Mouse (Mus musculus): ENCODE results near the gene Mtnr1b. TPM values are rescaled to one million over a fixed set of nuclear protein-coding genes. Genes with fewer than 3 reads are reported as not detected.

Gene Mtnr1b
- polyA plus RNA-seq, 1 experiment from 2014 or later: not detected

DNA sequence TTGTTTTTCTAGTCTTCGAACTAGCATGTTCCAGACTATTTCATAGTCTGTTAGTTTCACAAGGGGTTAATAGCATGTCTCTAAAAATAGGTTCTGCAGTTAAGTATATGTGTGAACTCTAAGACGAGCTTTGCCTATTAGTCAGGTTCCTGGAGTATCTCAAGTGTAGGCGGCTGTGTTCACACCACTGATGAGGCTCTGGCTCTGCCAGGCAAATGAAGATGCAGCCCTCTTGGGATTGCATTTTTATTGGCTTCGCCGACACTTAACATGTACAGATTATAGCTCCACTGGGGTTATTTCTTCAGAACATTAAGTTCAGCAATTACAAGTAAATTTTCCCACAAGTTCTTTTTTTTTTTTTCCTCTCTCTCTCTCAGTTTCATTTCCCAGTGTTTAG lies 12.4 kb upstream of the Mtnr1b start:
- WGBS: 83% methylated on average over 5 of the region's 5 CpGs
- no peaks in the 10 kb centered on the region for H3K4me1 ChIP-seq (ENCODE audit: control insufficient read depth, insufficient read depth, low read length)
- no peak overlapping the region for H3K9ac ChIP-seq (ENCODE audit: low read length)
- no peaks in the 10 kb centered on the region for H3K36me3 ChIP-seq (ENCODE audit: control insufficient read depth, insufficient read depth, low read length)
- H3K4me2 ChIP-seq: no peak overlapping the region
- H3K27ac ChIP-seq (ENCODE audit: low read depth, low read length): no peak overlapping the region
- no peaks in the 10 kb centered on the region for H3K27me3 ChIP-seq (ENCODE audit: control insufficient read depth, insufficient read depth, low read length)
- ATAC-seq (ENCODE audit: low FRiP score) (no peak), DNase-seq (ENCODE audit: low spot score, missing footprints) (no peak)
- no peak overlapping the region for H3K4me3 ChIP-seq (ENCODE audit: low read depth, low read length)
- H3K9me3 ChIP-seq (ENCODE audit: control insufficient read depth, low read length): no peaks in the 10 kb centered on the region

DNA sequence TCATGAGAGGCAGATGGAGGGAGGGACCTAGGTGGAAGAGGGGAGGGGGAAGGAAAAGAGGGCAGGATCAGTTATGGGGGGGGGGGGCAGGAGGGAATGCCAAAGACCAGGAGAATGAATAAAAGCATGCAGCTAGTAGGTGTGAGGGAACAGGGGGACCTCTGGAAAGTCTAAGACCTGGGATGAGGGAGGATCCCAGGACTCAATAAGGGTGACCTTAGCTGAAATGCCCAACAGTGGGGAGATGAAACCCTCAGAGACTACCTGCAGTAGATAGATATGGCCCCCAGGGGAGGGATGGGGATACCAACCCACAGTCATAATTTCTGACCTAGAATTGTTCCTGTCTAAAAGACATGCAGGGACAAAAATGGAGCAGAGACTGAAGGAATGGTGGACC lies 6.4 kb upstream of the Mtnr1b start:
- no peak overlapping the region for H3K27ac ChIP-seq (ENCODE audit: low read depth, low read length)
- ATAC-seq (ENCODE audit: low FRiP score): peak; percentile 27; the same call in 1 of the 2 replicates

DNA sequence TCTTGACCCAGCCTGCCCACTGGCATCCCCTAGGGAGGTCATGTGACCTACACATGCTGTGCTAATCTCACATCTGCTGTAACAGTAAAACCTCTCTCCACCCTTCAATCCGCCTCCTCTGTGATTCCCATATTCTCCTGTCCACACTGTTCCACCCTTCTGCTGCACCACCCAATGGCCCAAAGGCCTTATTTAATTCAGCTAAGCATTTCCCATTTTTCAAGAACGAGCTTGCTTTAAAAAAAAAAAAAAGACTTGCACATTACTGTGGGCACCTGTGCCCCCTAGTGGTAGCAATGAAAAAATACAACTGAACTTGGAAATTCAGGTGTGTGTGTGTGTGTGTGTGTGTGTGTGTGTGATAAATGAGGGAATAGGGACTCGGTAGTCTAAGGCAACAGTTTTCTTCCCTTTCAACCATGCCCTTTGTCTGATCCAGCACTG lies 5.8 kb upstream of the Mtnr1b start:
- Histone ChIP-seq H3K36me3 (ENCODE audit: control insufficient read depth, insufficient read depth, low read length) (no peaks in the 10 kb centered on the region), H3K9ac (ENCODE audit: low read length) (no peak overlapping the region), H3K27ac (ENCODE audit: low read depth, low read length) (no peak overlapping the region), H3K4me1 (ENCODE audit: control insufficient read depth, insufficient read depth, low read length) (no peaks in the 10 kb centered on the region), H3K4me3 (ENCODE audit: low read depth, low read length) (no peak overlapping the region), H3K9me3 (ENCODE audit: control insufficient read depth, low read length) (no peaks in the 10 kb centered on the region), H3K27me3 (ENCODE audit: control insufficient read depth, insufficient read depth, low read length) (no peaks in the 10 kb centered on the region), H3K4me2 (no peak overlapping the region)
- ATAC-seq (ENCODE audit: low FRiP score) (peak; percentile 71), DNase-seq (ENCODE audit: low spot score, missing footprints) (peak; percentile 85)
- 40% methylated on average over 3 of the region's 3 CpGs for WGBS

More for the DNA sequence above, 6.4 kb upstream of the Mtnr1b start:
- Histone ChIP-seq H3K27me3 (ENCODE audit: control insufficient read depth, insufficient read depth, low read length) (no peaks in the 10 kb centered on the region), H3K4me1 (ENCODE audit: control insufficient read depth, insufficient read depth, low read length) (no peaks in the 10 kb centered on the region), H3K36me3 (ENCODE audit: control insufficient read depth, insufficient read depth, low read length) (no peaks in the 10 kb centered on the region), H3K4me3 (ENCODE audit: low read depth, low read length) (no peak overlapping the region), H3K9me3 (ENCODE audit: control insufficient read depth, low read length) (no peaks in the 10 kb centered on the region), H3K9ac (ENCODE audit: low read length) (no peak overlapping the region), H3K4me2 (no peak overlapping the region)
- DNase-seq (ENCODE audit: low spot score, missing footprints): no peak

DNA sequence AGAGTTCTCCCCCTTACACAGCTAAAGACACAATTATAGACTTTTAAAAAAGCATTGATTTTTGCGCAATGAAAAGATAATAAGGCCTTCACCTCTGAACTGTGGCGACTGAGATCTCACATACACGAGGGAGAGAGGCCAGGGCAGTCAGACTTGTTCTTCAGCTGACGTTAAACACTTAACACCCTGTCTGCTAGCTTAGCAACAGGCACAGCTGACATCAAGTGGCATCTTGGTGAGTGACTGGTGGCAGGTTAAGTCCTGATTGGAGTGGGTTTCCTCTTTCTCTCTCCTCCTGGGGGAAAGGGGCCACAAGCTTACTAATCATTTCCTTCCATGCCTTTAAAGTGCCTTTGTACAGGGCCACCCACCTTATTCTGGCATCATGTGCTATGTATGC lies 4.3 kb downstream of the Mtnr1b start:
- 78% methylated on average over 4 of the region's 4 CpGs for WGBS
- ATAC-seq (ENCODE audit: low FRiP score): no peak
- H3K27me3 ChIP-seq (ENCODE audit: control insufficient read depth, insufficient read depth, low read length): no peaks in the 10 kb centered on the region
- H3K36me3 ChIP-seq (ENCODE audit: control insufficient read depth, insufficient read depth, low read length): no peaks in the 10 kb centered on the region
- DNase-seq (ENCODE audit: low spot score, missing footprints): no peak
- H3K4me3 ChIP-seq (ENCODE audit: low read depth, low read length): no peak overlapping the region
- H3K27ac ChIP-seq (ENCODE audit: low read depth, low read length): no peak overlapping the region
- no peaks in the 10 kb centered on the region for H3K9me3 ChIP-seq (ENCODE audit: control insufficient read depth, low read length)
- H3K4me2 ChIP-seq: no peak overlapping the region
- no peaks in the 10 kb centered on the region for H3K4me1 ChIP-seq (ENCODE audit: control insufficient read depth, insufficient read depth, low read length)
- no peak overlapping the region for H3K9ac ChIP-seq (ENCODE audit: low read length)

DNA sequence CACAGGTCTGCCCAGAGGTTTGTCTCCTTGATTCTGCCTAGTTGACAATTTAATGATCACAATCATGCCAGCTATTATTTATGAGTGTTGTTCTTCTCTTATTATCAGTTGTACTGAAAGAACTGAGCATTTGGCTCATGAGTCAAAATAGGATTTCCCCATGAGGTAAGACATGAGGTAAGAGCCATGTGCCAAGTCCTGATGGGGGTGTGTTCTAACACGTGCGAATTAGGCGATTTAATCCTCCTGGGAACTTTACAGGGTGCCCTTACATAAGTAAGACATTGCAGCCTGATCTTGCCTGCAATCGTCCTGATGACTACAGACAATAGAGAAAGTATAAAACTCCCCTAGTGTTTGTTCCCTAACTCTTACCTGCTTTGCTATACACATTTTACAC lies 4.9 kb downstream of the Mtnr1b start:
- H3K27ac ChIP-seq (ENCODE audit: low read depth, low read length): no peak overlapping the region
- no peak overlapping the region for H3K9ac ChIP-seq (ENCODE audit: low read length)
- 65% methylated on average over 4 of the region's 4 CpGs for WGBS
- no peaks in the 10 kb centered on the region for H3K36me3 ChIP-seq (ENCODE audit: control insufficient read depth, insufficient read depth, low read length)
- H3K4me2 ChIP-seq: no peak overlapping the region
- ATAC-seq (ENCODE audit: low FRiP score): no peak
- H3K27me3 ChIP-seq (ENCODE audit: control insufficient read depth, insufficient read depth, low read length): no peaks in the 10 kb centered on the region
- H3K4me3 ChIP-seq (ENCODE audit: low read depth, low read length): no peak overlapping the region
- no peaks in the 10 kb centered on the region for H3K4me1 ChIP-seq (ENCODE audit: control insufficient read depth, insufficient read depth, low read length)
- no peaks in the 10 kb centered on the region for H3K9me3 ChIP-seq (ENCODE audit: control insufficient read depth, low read length)
- DNase-seq (ENCODE audit: low spot score, missing footprints): no peak

DNA sequence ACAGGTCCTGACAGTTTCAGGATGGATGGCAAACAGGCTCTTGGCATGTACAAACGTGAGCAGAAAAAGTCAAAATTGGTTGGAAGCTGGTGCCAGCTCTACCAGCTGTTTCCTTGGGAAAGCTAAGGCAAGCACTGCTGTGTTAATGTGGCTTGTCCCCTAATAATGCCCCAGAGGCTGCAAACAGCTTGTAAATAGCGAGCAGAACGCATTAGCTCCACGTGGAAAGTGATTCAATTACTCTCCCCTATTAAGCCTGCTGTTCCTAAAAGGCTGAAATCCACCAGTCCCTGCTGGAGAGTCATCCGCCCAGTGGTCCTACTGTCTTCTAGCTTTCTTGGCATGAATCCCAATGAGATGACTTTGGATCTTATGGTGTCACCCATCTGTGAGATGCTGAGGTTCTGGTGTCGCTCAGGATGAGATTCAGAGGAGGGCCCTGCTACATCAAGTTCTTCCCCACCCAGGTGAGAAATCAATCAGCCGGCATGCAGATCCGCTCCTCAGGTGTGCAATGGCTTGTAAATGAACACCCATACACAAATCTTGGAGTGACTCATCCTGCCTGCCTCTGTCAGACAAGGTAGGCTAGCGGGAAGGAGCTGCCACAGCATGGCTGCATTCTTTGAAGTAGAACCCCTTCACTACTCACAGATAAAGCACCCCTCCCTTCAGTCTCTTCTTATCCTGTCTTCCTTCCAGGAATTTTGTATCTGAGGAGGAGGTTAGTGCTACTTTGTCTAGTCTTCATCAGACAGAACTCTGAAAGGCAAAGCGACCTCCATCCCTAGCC lies 7.9 kb downstream of the Mtnr1b start:
- Histone ChIP-seq H3K4me3 (ENCODE audit: low read depth, low read length) (no peak overlapping the region), H3K27me3 (ENCODE audit: control insufficient read depth, insufficient read depth, low read length) (no peaks in the 10 kb centered on the region), H3K9me3 (ENCODE audit: control insufficient read depth, low read length) (no peaks in the 10 kb centered on the region), H3K36me3 (ENCODE audit: control insufficient read depth, insufficient read depth, low read length) (no peaks in the 10 kb centered on the region), H3K4me2 (no peak overlapping the region), H3K27ac (ENCODE audit: low read depth, low read length) (no peak overlapping the region), H3K4me1 (ENCODE audit: control insufficient read depth, insufficient read depth, low read length) (no peaks in the 10 kb centered on the region), H3K9ac (ENCODE audit: low read length) (no peak overlapping the region)
- DNase-seq (ENCODE audit: low spot score, missing footprints) (no peak), ATAC-seq (ENCODE audit: low FRiP score) (no peak)
- WGBS: 87% methylated on average over 10 of the region's 10 CpGs

DNA sequence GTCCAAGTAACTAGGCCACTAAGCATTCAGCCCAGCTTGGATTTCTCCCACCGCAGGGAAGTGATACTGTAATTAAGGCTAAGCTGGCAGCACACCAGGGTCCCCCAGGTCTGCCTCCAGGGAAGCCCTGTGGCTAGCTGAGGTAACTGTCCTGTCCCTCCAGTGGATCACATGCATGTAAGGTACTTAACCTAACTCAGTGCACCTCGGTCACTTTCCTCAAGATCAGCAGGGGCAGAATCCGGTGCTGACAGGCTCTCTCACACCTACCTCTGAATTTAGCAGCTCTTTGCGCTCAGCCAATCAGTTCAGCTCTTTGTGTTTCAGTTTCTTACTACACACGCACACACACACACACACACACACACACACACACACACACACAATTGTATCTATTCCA lies 13.0 kb downstream of the Mtnr1b start:
- Histone ChIP-seq H3K4me1 (ENCODE audit: control insufficient read depth, insufficient read depth, low read length) (no peaks in the 10 kb centered on the region), H3K27me3 (ENCODE audit: control insufficient read depth, insufficient read depth, low read length) (no peaks in the 10 kb centered on the region), H3K9me3 (ENCODE audit: control insufficient read depth, low read length) (no peaks in the 10 kb centered on the region), H3K36me3 (ENCODE audit: control insufficient read depth, insufficient read depth, low read length) (no peaks in the 10 kb centered on the region), H3K27ac (ENCODE audit: low read depth, low read length) (no peak overlapping the region), H3K4me2 (no peak overlapping the region), H3K4me3 (ENCODE audit: low read depth, low read length) (no peak overlapping the region), H3K9ac (ENCODE audit: low read length) (no peak overlapping the region)
- DNase-seq (ENCODE audit: low spot score, missing footprints) (no peak), ATAC-seq (ENCODE audit: low FRiP score) (no peak)
- 86% methylated on average over 5 of the region's 5 CpGs for WGBS

DNA sequence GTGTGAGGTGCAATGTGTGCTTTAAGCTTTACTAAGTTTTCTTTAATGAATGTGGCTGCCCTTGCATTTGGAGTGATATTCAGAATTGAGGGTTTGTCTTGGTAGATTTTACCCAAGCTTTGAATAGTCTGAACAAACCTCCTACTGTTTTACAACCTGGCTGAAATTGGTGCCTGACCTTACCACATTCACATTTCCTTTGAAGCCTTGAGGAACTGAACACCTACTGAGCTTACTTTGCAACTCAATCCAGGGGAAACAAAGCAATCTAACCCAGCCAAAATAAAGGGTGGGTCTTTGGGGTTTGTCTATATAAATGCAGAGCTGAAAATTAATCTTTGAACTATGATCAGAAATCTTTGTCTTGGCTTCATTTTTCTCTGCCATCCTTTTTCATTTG lies 23.6 kb downstream of the Mtnr1b start:
- H3K4me3 ChIP-seq (ENCODE audit: low read depth, low read length): no peak overlapping the region
- no peaks in the 10 kb centered on the region for H3K4me1 ChIP-seq (ENCODE audit: control insufficient read depth, insufficient read depth, low read length)
- no peaks in the 10 kb centered on the region for H3K27me3 ChIP-seq (ENCODE audit: control insufficient read depth, insufficient read depth, low read length)
- no peaks in the 10 kb centered on the region for H3K36me3 ChIP-seq (ENCODE audit: control insufficient read depth, insufficient read depth, low read length)
- ATAC-seq (ENCODE audit: low FRiP score): no peak
- no peak overlapping the region for H3K4me2 ChIP-seq
- no peaks in the 10 kb centered on the region for H3K9me3 ChIP-seq (ENCODE audit: control insufficient read depth, low read length)
- H3K27ac ChIP-seq (ENCODE audit: low read depth, low read length): no peak overlapping the region
- H3K9ac ChIP-seq (ENCODE audit: low read length): no peak overlapping the region
- no peak for DNase-seq (ENCODE audit: low spot score, missing footprints)

DNA sequence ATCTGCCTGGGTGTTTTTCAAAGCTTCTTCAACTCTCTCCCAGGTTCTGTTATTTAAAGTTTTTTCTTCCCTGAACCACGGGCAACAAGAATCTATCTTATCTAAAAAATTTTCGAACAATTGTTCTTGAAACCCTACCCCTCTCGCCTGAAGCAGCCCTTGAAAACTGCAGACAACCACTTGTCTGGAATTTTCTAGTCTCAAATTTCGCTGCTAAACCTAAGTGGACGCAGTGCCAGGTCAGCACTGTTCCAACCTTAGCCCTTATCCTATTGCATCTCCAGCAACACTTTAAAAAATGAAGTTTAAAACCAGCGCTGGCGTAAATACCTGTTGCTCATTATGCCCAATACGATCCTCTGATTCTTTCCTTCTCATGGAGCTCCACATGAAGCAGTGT lies 29.0 kb downstream of the Mtnr1b start:
- H3K36me3 ChIP-seq (ENCODE audit: control insufficient read depth, insufficient read depth, low read length): no peaks in the 10 kb centered on the region
- no peaks in the 10 kb centered on the region for H3K9me3 ChIP-seq (ENCODE audit: control insufficient read depth, low read length)
- H3K4me1 ChIP-seq (ENCODE audit: control insufficient read depth, insufficient read depth, low read length): no peaks in the 10 kb centered on the region
- no peak for ATAC-seq (ENCODE audit: low FRiP score)
- H3K27me3 ChIP-seq (ENCODE audit: control insufficient read depth, insufficient read depth, low read length): no peaks in the 10 kb centered on the region
- no peak overlapping the region for H3K4me2 ChIP-seq
- H3K9ac ChIP-seq (ENCODE audit: low read length): no peak overlapping the region
- DNase-seq (ENCODE audit: low spot score, missing footprints): no peak
- 92% methylated on average over 8 of the region's 8 CpGs for WGBS
- no peak overlapping the region for H3K4me3 ChIP-seq (ENCODE audit: low read depth, low read length)
- H3K27ac ChIP-seq (ENCODE audit: low read depth, low read length): no peak overlapping the region

All from midbrain, embryonic 11.5 days (tissue).